Mouse (Mus musculus) neutrophil, adult 5-6 weeks (primary cell): Measurements from ENCODE around the gene Nr2e3. TPM values are rescaled to one million over a fixed set of nuclear protein-coding genes. Genes with fewer than 3 reads are reported as not detected.

Experiments used
- total RNA-seq: library from RNA; stranded (forward); fragments of 200-1000 nt; gene quantifications from 2 replicates; pipeline ENCODE4 v1.2.3, GENCODE M21; 2017

Nr2e3 gene
- total RNA-seq, 1 experiment from 2014 or later, result not detected

Other genes starting within 250 kb of the Nr2e3 start
- gene Senp8, start 209.9 kb downstream of the Nr2e3 start, total RNA-seq, result 1.2 and 2.0 TPM in 2 replicates
- 31.0 and 31.2 TPM in 2 replicates for gene Myo9a, start 209.8 kb downstream of the Nr2e3 start, total RNA-seq